Mouse (Mus musculus) intestine, postnatal 0 days (tissue): ENCODE data around the gene Slc45a1. TPM values are rescaled to one million over a fixed set of nuclear protein-coding genes. Genes with fewer than 3 reads are reported as not detected.
A peak's percentile ranks its signal among the peaks of the same experiment; 100 is the strongest.

Experiments used
- ATAC-seq: fragments of 200-750 bp; cut with Nextera tagmentation; 2 replicates; pipeline ENCODE4 v1.8.0; 2017; ENCODE audit warnings: mild to moderate bottlenecking, moderate TSS enrichment, moderate library complexity
- H3K27ac ChIP-seq: fragments of 300-500 bp; sonication (generic); 2 replicates; pipeline ENCODE4 v1.5.1; 2014; ENCODE audit warnings: mild to moderate bottlenecking, low read depth, low read length, moderate library complexity
- H3K27me3 ChIP-seq: fragments of 300-500 bp; sonication (generic); replicated peaks from 2 replicates; pipeline ENCODE4 v1.6.1; 2014; ENCODE audit warnings: low read length, mixed read lengths; ENCODE audit not compliant: control insufficient read depth, insufficient read depth
- H3K36me3 ChIP-seq: fragments of 300-500 bp; sonication (generic); 2 replicates; pipeline ENCODE4 v1.6.1; 2014; ENCODE audit warnings: mild to moderate bottlenecking, moderate library complexity; ENCODE audit not compliant: control insufficient read depth, insufficient read depth
- H3K4me1 ChIP-seq: fragments of 300-500 bp; sonication (generic); replicated peaks from 2 replicates; pipeline ENCODE4 v1.6.1; 2014; ENCODE audit warnings: antibody characterized with exemption, low read length, mixed read lengths; ENCODE audit not compliant: control insufficient read depth, insufficient read depth
- H3K4me2 ChIP-seq: fragments of 300-500 bp; sonication (generic); replicated peaks from 2 replicates; pipeline ENCODE4 v1.6.1; 2014; ENCODE audit warnings: low read depth, mild to moderate bottlenecking, moderate library complexity
- H3K4me3 ChIP-seq: fragments of 300-500 bp; sonication (generic); 2 replicates; pipeline ENCODE4 v1.5.1; 2014; ENCODE audit warnings: low read depth, low read length
- H3K9ac ChIP-seq: fragments of 300-500 bp; sonication (generic); 2 replicates; pipeline ENCODE4 v1.6.1; 2014; ENCODE audit warnings: mild to moderate bottlenecking, low read depth, low read length
- H3K9me3 ChIP-seq: fragments of 300-500 bp; sonication (generic); 2 replicates; pipeline ENCODE4 v1.6.1; 2016; ENCODE audit warnings: mixed run types; ENCODE audit not compliant: control insufficient read depth
- CTCF ChIP-seq: sonication (generic); IDR thresholded peaks from 2 replicates; pipeline ENCODE4 v1.5.1; 2016; ENCODE audit warnings: low read depth, mild to moderate bottlenecking, control low read depth, antibody characterized with exemption, moderate library complexity
- WGBS: fragments of 180-500 bp; shearing (Covaris S2); extraction: QIAGEN DNeasy Blood & Tissue Kit; methylation state at CpG from one replicate; pipeline ENCODE4 v1.1.7; 2014; 5-methylcytosine and 5-hydroxymethylcytosine counted together
- polyA plus RNA-seq: library from polyadenylated mRNA; unstranded; fragments of >200 nt; fragmentation: Nextera tagmentation; extraction: Ambion mirVana; gene quantifications from 2 replicates; pipeline ENCODE4 v1.2.1, GENCODE M21; 2015

The Slc45a1 gene
- polyA plus RNA-seq, 1 experiment from 2014 or later, result 0.81 TPM

GRCm38 (mm10) chr4:150687126-150687753 is 35.3 kb upstream of the Slc45a1 start:
- 24% methylated on average over 10 of the region's 10 CpGs for WGBS
- ATAC-seq, result peak; percentile 48
- peak overlapping the region; percentile 90 for H3K27ac ChIP-seq
- no peaks in the 10 kb centered on the region for H3K9me3 ChIP-seq
- no peak overlapping the region for H3K4me3 ChIP-seq
- H3K9ac ChIP-seq, result 0 out of 2 replicates have a peak overlapping the region, but pooled peaks have one; percentile 17
- peaks cover 16% of the 10 kb centered on the region for H3K4me1 ChIP-seq
- H3K4me2 ChIP-seq, result peak overlapping the region; percentile 17; the same call in 1 of the 2 replicates
- H3K27me3 ChIP-seq, result no peaks in the 10 kb centered on the region; the same call in 1 of the 2 replicates
- TF ChIP-seq CTCF, result no peak
- H3K36me3 ChIP-seq, result no peaks in the 10 kb centered on the region

- no peaks in the 10 kb centered on the region for H3K36me3 ChIP-seq
- H3K4me2 ChIP-seq, result no peak overlapping the region
- no peak for TF ChIP-seq CTCF
- no peak overlapping the region for H3K9ac ChIP-seq
- peak overlapping the region; percentile 90 for H3K27ac ChIP-seq
- peaks cover 16% of the 10 kb centered on the region for H3K4me1 ChIP-seq
- no peak overlapping the region for H3K4me3 ChIP-seq
- no peaks in the 10 kb centered on the region; the same call in 1 of the 2 replicates for H3K27me3 ChIP-seq
- H3K9me3 ChIP-seq, result no peaks in the 10 kb centered on the region
- no peak for ATAC-seq
Observed at GRCm38 (mm10) chr4:150686538-150686937, 34.6 kb upstream of the Slc45a1 start.

- no peak for ATAC-seq
- Histone ChIP-seq H3K4me3 (no peak overlapping the region), H3K27ac (peak overlapping the region; percentile 90), H3K9me3 (no peaks in the 10 kb centered on the region), H3K4me1 (peaks cover 16% of the 10 kb centered on the region), H3K4me2 (no peak overlapping the region), H3K27me3 (no peaks in the 10 kb centered on the region; the same call in 1 of the 2 replicates), H3K9ac (no peak overlapping the region), H3K36me3 (no peaks in the 10 kb centered on the region)
- no peak for TF ChIP-seq CTCF
- 37% methylated on average over 7 of the region's 8 CpGs for WGBS
Observed at GRCm38 (mm10) chr4:150685778-150686493, 34.0 kb upstream of the Slc45a1 start.

GRCm38 (mm10) chr4:150685043-150685777 is 33.2 kb upstream of the Slc45a1 start:
- 0 out of 2 replicates have a peak overlapping the region, but pooled peaks have one; percentile 9 for H3K4me2 ChIP-seq
- no peak overlapping the region for H3K4me3 ChIP-seq

GRCm38 (mm10) chr4:150680373-150680772 is 28.4 kb upstream of the Slc45a1 start:
- H3K36me3 ChIP-seq, result no peaks in the 10 kb centered on the region
- no peaks in the 10 kb centered on the region; the same call in 1 of the 2 replicates for H3K27me3 ChIP-seq
- no peaks in the 10 kb centered on the region; the same call in 1 of the 2 replicates for H3K4me1 ChIP-seq
- no peak overlapping the region for H3K4me2 ChIP-seq
- no peak overlapping the region for H3K4me3 ChIP-seq
- H3K9ac ChIP-seq, result no peak overlapping the region
- no peak for TF ChIP-seq CTCF
- WGBS, result 50% methylated on average over 5 of the region's 5 CpGs
- H3K9me3 ChIP-seq, result no peaks in the 10 kb centered on the region
- no peak overlapping the region for H3K27ac ChIP-seq
- ATAC-seq, result no peak

More at GRCm38 (mm10) chr4:150685043-150685777, 33.2 kb upstream of the Slc45a1 start:
- Histone ChIP-seq H3K4me1 (peaks cover 13% of the 10 kb centered on the region; the same call in 1 of the 2 replicates), H3K36me3 (no peaks in the 10 kb centered on the region), H3K27ac (peak overlapping the region; percentile 90), H3K9me3 (no peaks in the 10 kb centered on the region), H3K27me3 (no peaks in the 10 kb centered on the region; the same call in 1 of the 2 replicates), H3K9ac (no peak overlapping the region)
- 16% methylated on average over 15 of the region's 15 CpGs for WGBS
- peak; percentile 87 for ATAC-seq
- TF ChIP-seq CTCF, result no peak

GRCm38 (mm10) chr4:150678789-150679188 is 26.8 kb upstream of the Slc45a1 start:
- ATAC-seq, result no peak
- no peak for TF ChIP-seq CTCF
- 95% methylated on average over 20 of the region's 20 CpGs for WGBS
- Histone ChIP-seq H3K4me2 (no peak overlapping the region), H3K4me1 (no peaks in the 10 kb centered on the region), H3K9ac (no peak overlapping the region), H3K27me3 (no peaks in the 10 kb centered on the region; the same call in 1 of the 2 replicates), H3K36me3 (no peaks in the 10 kb centered on the region), H3K27ac (no peak overlapping the region), H3K4me3 (no peak overlapping the region), H3K9me3 (no peaks in the 10 kb centered on the region)
